Mouse (Mus musculus): ENCODE measurements around the gene Bphl. TPM values are rescaled to one million over a fixed set of nuclear protein-coding genes. Genes with fewer than 3 reads are reported as not detected.

Bphl gene
- polyA plus RNA-seq, 1 experiment: 35.2 TPM

- H3K9me3 ChIP-seq: no peaks in the 10 kb centered on the region
- peaks cover 81% of the 10 kb centered on the region for H3K36me3 ChIP-seq (replicated peaks; ENCODE audit: low read length)
- H3K27me3 ChIP-seq (replicated peaks): no peaks in the 10 kb centered on the region
- no peak for TF ChIP-seq FLI1 (IDR thresholded peaks at IDR 0.05; ENCODE audit: low read length)
- no peak for TF ChIP-seq GATA1 (IDR thresholded peaks at IDR 0.05; ENCODE audit: borderline replicate concordance, low read length)
- H3K4me1 ChIP-seq: peaks cover 63% of the 10 kb centered on the region
- no peak overlapping the region for H3K4me3 ChIP-seq (replicated peaks)
These were observed 5.4 kb upstream of the Bphl start for GRCm38 (mm10) chr13:34032041-34032440.

- H3K4me3 ChIP-seq (replicated peaks): no peak overlapping the region
- H3K4me1 ChIP-seq: peaks cover 79% of the 10 kb centered on the region
- no peaks in the 10 kb centered on the region for H3K27me3 ChIP-seq (replicated peaks)
- H3K9me3 ChIP-seq: peaks cover 6% of the 10 kb centered on the region
- no peak for TF ChIP-seq FLI1 (IDR thresholded peaks at IDR 0.05; ENCODE audit: low read length)
- TF ChIP-seq GATA1 (IDR thresholded peaks at IDR 0.05; ENCODE audit: borderline replicate concordance, low read length): no peak
- H3K36me3 ChIP-seq (replicated peaks; ENCODE audit: low read length): peaks cover 56% of the 10 kb centered on the region
These were observed 2.0 kb upstream of the Bphl start for GRCm38 (mm10) chr13:34035424-34035823.

- Histone ChIP-seq H3K36me3 (replicated peaks; ENCODE audit: low read length) (peaks cover 44% of the 10 kb centered on the region), H3K4me3 (replicated peaks) (peak overlapping the region; percentile 96), H3K9me3 (peaks cover 6% of the 10 kb centered on the region), H3K27me3 (replicated peaks) (no peaks in the 10 kb centered on the region), H3K4me1 (peaks cover 74% of the 10 kb centered on the region)
- TF ChIP-seq FLI1 (IDR thresholded peaks at IDR 0.05; ENCODE audit: low read length) (no peak), GATA1 (IDR thresholded peaks at IDR 0.05; ENCODE audit: borderline replicate concordance, low read length) (no peak)
These were observed 671 bp upstream of the Bphl start for GRCm38 (mm10) chr13:34036726-34037125.

GRCm38 (mm10) chr13:34038056-34038432 is 647 bp downstream of the Bphl start:
- peak overlapping the region; percentile 96 for H3K4me3 ChIP-seq (replicated peaks)
- TF ChIP-seq FLI1 (IDR thresholded peaks at IDR 0.05; ENCODE audit: low read length) (no peak), GATA1 (IDR thresholded peaks at IDR 0.05; ENCODE audit: borderline replicate concordance, low read length) (no peak)
- H3K4me1 ChIP-seq: peaks cover 69% of the 10 kb centered on the region
- H3K27me3 ChIP-seq (replicated peaks): no peaks in the 10 kb centered on the region
- H3K36me3 ChIP-seq (replicated peaks; ENCODE audit: low read length): peaks cover 41% of the 10 kb centered on the region
- H3K9me3 ChIP-seq: peaks cover 6% of the 10 kb centered on the region

GRCm38 (mm10) chr13:34038901-34039341 is 1.5 kb downstream of the Bphl start:
- Histone ChIP-seq H3K36me3 (replicated peaks; ENCODE audit: low read length) (peaks cover 41% of the 10 kb centered on the region), H3K4me1 (peaks cover 64% of the 10 kb centered on the region), H3K27me3 (replicated peaks) (no peaks in the 10 kb centered on the region), H3K4me3 (replicated peaks) (no peak overlapping the region), H3K9me3 (peaks cover 12% of the 10 kb centered on the region)
- TF ChIP-seq GATA1 (IDR thresholded peaks at IDR 0.05; ENCODE audit: borderline replicate concordance, low read length) (no peak), FLI1 (IDR thresholded peaks at IDR 0.05; ENCODE audit: low read length) (no peak)

- H3K27me3 ChIP-seq (replicated peaks): no peaks in the 10 kb centered on the region
- H3K4me1 ChIP-seq: peaks cover 55% of the 10 kb centered on the region
- no peak overlapping the region for H3K4me3 ChIP-seq (replicated peaks)
- peaks cover 42% of the 10 kb centered on the region for H3K36me3 ChIP-seq (replicated peaks; ENCODE audit: low read length)
- TF ChIP-seq FLI1 (IDR thresholded peaks at IDR 0.05; ENCODE audit: low read length): no peak
- no peak for TF ChIP-seq GATA1 (IDR thresholded peaks at IDR 0.05; ENCODE audit: borderline replicate concordance, low read length)
- peaks cover 12% of the 10 kb centered on the region for H3K9me3 ChIP-seq
These were observed 2.7 kb downstream of the Bphl start for GRCm38 (mm10) chr13:34040091-34040490.

GRCm38 (mm10) chr13:34043716-34044393 is 6.5 kb downstream of the Bphl start:
- peaks cover 12% of the 10 kb centered on the region for H3K9me3 ChIP-seq
- no peak overlapping the region for H3K4me3 ChIP-seq (replicated peaks)
- H3K27me3 ChIP-seq (replicated peaks): no peaks in the 10 kb centered on the region
- no peak for TF ChIP-seq FLI1 (IDR thresholded peaks at IDR 0.05; ENCODE audit: low read length)
- TF ChIP-seq GATA1 (IDR thresholded peaks at IDR 0.05; ENCODE audit: borderline replicate concordance, low read length): no peak
- H3K36me3 ChIP-seq (replicated peaks; ENCODE audit: low read length): peaks cover 70% of the 10 kb centered on the region
- H3K4me1 ChIP-seq: peaks cover 48% of the 10 kb centered on the region

GRCm38 (mm10) chr13:34045511-34046249 is 8.3 kb downstream of the Bphl start:
- H3K4me3 ChIP-seq (replicated peaks): no peak overlapping the region
- peaks cover 80% of the 10 kb centered on the region for H3K36me3 ChIP-seq (replicated peaks; ENCODE audit: low read length)
- no peaks in the 10 kb centered on the region for H3K27me3 ChIP-seq (replicated peaks)
- no peak for TF ChIP-seq GATA1 (IDR thresholded peaks at IDR 0.05; ENCODE audit: borderline replicate concordance, low read length)
- no peak for TF ChIP-seq FLI1 (IDR thresholded peaks at IDR 0.05; ENCODE audit: low read length)
- peaks cover 6% of the 10 kb centered on the region for H3K9me3 ChIP-seq
- H3K4me1 ChIP-seq: peaks cover 46% of the 10 kb centered on the region

GRCm38 (mm10) chr13:34046421-34047012 is 9.1 kb downstream of the Bphl start:
- Histone ChIP-seq H3K4me3 (replicated peaks) (no peak overlapping the region), H3K9me3 (peaks cover 6% of the 10 kb centered on the region), H3K36me3 (replicated peaks; ENCODE audit: low read length) (peaks cover 88% of the 10 kb centered on the region), H3K4me1 (peaks cover 42% of the 10 kb centered on the region), H3K27me3 (replicated peaks) (no peaks in the 10 kb centered on the region)
- TF ChIP-seq FLI1 (IDR thresholded peaks at IDR 0.05; ENCODE audit: low read length) (no peak), GATA1 (IDR thresholded peaks at IDR 0.05; ENCODE audit: borderline replicate concordance, low read length) (no peak)

- peaks cover 90% of the 10 kb centered on the region for H3K36me3 ChIP-seq (replicated peaks; ENCODE audit: low read length)
- TF ChIP-seq FLI1 (IDR thresholded peaks at IDR 0.05; ENCODE audit: low read length) (no peak), GATA1 (IDR thresholded peaks at IDR 0.05; ENCODE audit: borderline replicate concordance, low read length) (no peak)
- H3K9me3 ChIP-seq: peaks cover 6% of the 10 kb centered on the region
- no peak overlapping the region for H3K4me3 ChIP-seq (replicated peaks)
- peaks cover 32% of the 10 kb centered on the region for H3K4me1 ChIP-seq
- H3K27me3 ChIP-seq (replicated peaks): no peaks in the 10 kb centered on the region
These were observed 10.1 kb downstream of the Bphl start for GRCm38 (mm10) chr13:34047526-34047925.
